12 mouse cellular contexts compared by ENCODE assay signal in genomic region chr9:53750899-53751298, GRCm38 (mm10). TPM values are rescaled to one million over a fixed set of nuclear protein-coding genes. Genes with fewer than 3 reads are reported as not detected.
DNase-seq lines count a peak whose midpoint lies in the region; ATAC-seq and TF ChIP-seq lines count a peak whose summit lies in the region.
"Had no signal": no experiment of that assay in that cellular context is flagged by ENCODE, and none has a peak within 500 bp of the region (broad histone marks: within the 10 kb centered on the region; RNA-seq: fewer than 3 reads in every experiment).

No protein-coding gene starts in this region.

- DNase-seq in 3T3-L1 (ENCODE audit: low read depth, low spot score) (peak; percentile 18), CH12.LX (ENCODE audit: extremely low read depth) (peak; percentile 27)
- no peak for DNase-seq in kidney, postnatal 25 days
- no peak for DNase-seq in cerebellum, postnatal 14 days
- DNase-seq: gastrocnemius, postnatal 36 days; right cerebral cortex, adult 18-20 months had no signal

- 44% methylated on average over 5 of the region's 5 CpGs for WGBS in intestine, postnatal 0 days
- WGBS in intestine, embryonic 16.5 days: 50% methylated on average over 5 of the region's 5 CpGs

- in situ Hi-C loops in CH12.LX (cut with MboI; ENCODE audit: low pct_ligation_motif_present, low pct_unique_long_range_greater_than_20kb, low sequenced_read_pairs): no loop called here

- H3K9me3 ChIP-seq in intestine, postnatal 0 days (ENCODE audit: control insufficient read depth): no peaks in the 10 kb centered on the region
- no peaks in the 10 kb centered on the region for H3K9me3 ChIP-seq in intestine, embryonic 16.5 days (ENCODE audit: control insufficient read depth, low read length)
- H3K9me3 ChIP-seq in CH12.LX (replicated peaks; ENCODE audit: low read length): no peaks in the 10 kb centered on the region
- H3K9me3 ChIP-seq: lung, embryonic 15.5 days had no signal

- no peaks in the 10 kb centered on the region for H3K36me3 ChIP-seq in intestine, postnatal 0 days (ENCODE audit: control insufficient read depth, insufficient read depth)
- H3K36me3 ChIP-seq in intestine, embryonic 16.5 days (ENCODE audit: control insufficient read depth, insufficient read depth, low read length): no peaks in the 10 kb centered on the region
- H3K36me3 ChIP-seq in CH12.LX (replicated peaks in 1 of 2; ENCODE audit: control insufficient read depth in 1 of 2, insufficient read depth in 1 of 2, low read length in 1 of 2): no peaks in the 10 kb centered on the region
- H3K36me3 ChIP-seq: lung, embryonic 15.5 days had no signal

- no peaks in the 10 kb centered on the region for H3K4me1 ChIP-seq in intestine, postnatal 0 days (replicated peaks; ENCODE audit: control insufficient read depth, insufficient read depth, low read length)
- H3K4me1 ChIP-seq in intestine, embryonic 16.5 days (ENCODE audit: control insufficient read depth, insufficient read depth, low read length): no peaks in the 10 kb centered on the region
- no peaks in the 10 kb centered on the region for H3K4me1 ChIP-seq in CH12.LX (ENCODE audit: control insufficient read depth in 1 of 2, insufficient read depth in 2 of 2)
- H3K4me1 ChIP-seq: lung, embryonic 15.5 days had no signal

- ATAC-seq in intestine, postnatal 0 days: no peak
- no peak for ATAC-seq in intestine, embryonic 16.5 days
- peak; percentile 35; the same call in 1 of the 2 replicates for ATAC-seq in granulocyte monocyte progenitor cell, adult 5-6 weeks (replicated peaks; ENCODE audit: poor library complexity, severe bottlenecking)
- ATAC-seq in erythroblast, adult 5-6 weeks (replicated peaks; ENCODE audit: low FRiP score, poor library complexity, severe bottlenecking): no peak

- peak; percentile 60 for TF ChIP-seq CTCF in intestine, postnatal 0 days (IDR thresholded peaks at IDR 0.05; ENCODE audit: low read depth)
- peak in 1 of 2 experiments; percentile 65; a peak in 2 of 4 replicates for TF ChIP-seq CTCF in CH12.LX (conservative IDR thresholded peaks at IDR 0.05 in 1 of 2, IDR thresholded peaks at IDR 0.05 in 1 of 2; ENCODE audit: low read depth in 2 of 2, low read length in 2 of 2)

- H3K79me2 ChIP-seq in CH12.LX (replicated peaks; ENCODE audit: control insufficient read depth, extremely low read depth, insufficient read depth, poor library complexity, severe bottlenecking): no peaks in the 10 kb centered on the region

- TF ChIP-seq EP300 in CH12.LX (IDR thresholded peaks at IDR 0.05; ENCODE audit: low read length): no peak

- TF ChIP-seq POLR2A in CH12.LX (IDR thresholded peaks at IDR 0.05; ENCODE audit: low read depth, low read length): no peak

- H3K27me3 ChIP-seq in intestine, postnatal 0 days (replicated peaks; ENCODE audit: control insufficient read depth, insufficient read depth, low read length): no peaks in the 10 kb centered on the region
- H3K27me3 ChIP-seq in intestine, embryonic 16.5 days (replicated peaks; ENCODE audit: control insufficient read depth, insufficient read depth, low read length): no peaks in the 10 kb centered on the region
- no peaks in the 10 kb centered on the region for H3K27me3 ChIP-seq in CH12.LX (replicated peaks)

- H3K9ac ChIP-seq in intestine, postnatal 0 days (ENCODE audit: low read depth, low read length): no peak overlapping the region
- no peak overlapping the region for H3K9ac ChIP-seq in intestine, embryonic 16.5 days (ENCODE audit: low read depth, low read length)
- no peak overlapping the region for H3K9ac ChIP-seq in CH12.LX (ENCODE audit: insufficient read depth, low read depth)
- H3K9ac ChIP-seq: lung, embryonic 15.5 days had no signal

- no peak overlapping the region for H3K4me3 ChIP-seq in intestine, postnatal 0 days (ENCODE audit: low read depth, low read length)
- no peak overlapping the region for H3K4me3 ChIP-seq in intestine, embryonic 16.5 days (ENCODE audit: low read length)
- H3K4me3 ChIP-seq in CH12.LX (replicated peaks in 1 of 3; ENCODE audit: low read depth in 2 of 3, low read length in 2 of 3, poor library complexity in 1 of 3): no peak overlapping the region
- H3K4me3 ChIP-seq: lung, embryonic 15.5 days; myocyte had no signal

- no peak overlapping the region for H3K27ac ChIP-seq in intestine, postnatal 0 days (ENCODE audit: low read depth, low read length)
- no peak overlapping the region for H3K27ac ChIP-seq in intestine, embryonic 16.5 days (ENCODE audit: low read length)
- no peak overlapping the region for H3K27ac ChIP-seq in CH12.LX (ENCODE audit: insufficient read depth, low read depth)
- H3K27ac ChIP-seq: lung, embryonic 15.5 days had no signal

- peak; percentile 65 for TF ChIP-seq RAD21 in CH12.LX (IDR thresholded peaks at IDR 0.05; ENCODE audit: low read depth, low read length)

- dilution Hi-C loops in CH12.LX (cut with MboI; ENCODE audit: extremely low pct_ligation_motif_present, extremely low pct_unique_long_range_greater_than_20kb, low sequenced_read_pairs): no loop called here

- H3K4me2 ChIP-seq in intestine, postnatal 0 days (replicated peaks; ENCODE audit: low read depth): no peak overlapping the region
- no peak overlapping the region for H3K4me2 ChIP-seq in intestine, embryonic 16.5 days (ENCODE audit: low read depth, low read length)
- H3K4me2 ChIP-seq in CH12.LX (ENCODE audit: insufficient read depth, low read depth, poor library complexity, severe bottlenecking): no peak overlapping the region
- H3K4me2 ChIP-seq: lung, embryonic 15.5 days had no signal

TF ChIP-seq in CH12.LX, 34 proteins besides CTCF, POLR2A, EP300 and RAD21:
- TF ChIP-seq SMC3 (IDR thresholded peaks at IDR 0.05; ENCODE audit: low read depth, low read length): peak; percentile 46; the same call in 1 of the 2 replicates
- TF ChIP-seq MEF2A (IDR thresholded peaks at IDR 0.05; ENCODE audit: borderline replicate concordance, low read depth, low read length): no peak
- no peak for TF ChIP-seq RCOR1 (conservative IDR thresholded peaks at IDR 0.05; ENCODE audit: low read depth, low read length)

RNA-seq across cellular contexts. Expression of gene Slc35f2, which starts 20.4 kb away (rescaled TPM):
- 32.9 and 33.1 TPM in 2 replicates for polyA plus RNA-seq in intestine, postnatal 0 days (2015; fragmentation: Nextera tagmentation; extraction: Ambion mirVana)
- polyA plus RNA-seq in intestine, embryonic 16.5 days (2015; fragmentation: Nextera tagmentation; extraction: Ambion mirVana): 28.0 and 28.8 TPM in 2 replicates
- total RNA-seq in CH12.LX (2012; rRNA removed) (3.1 and 3.4 TPM in 2 replicates), CH12.LX (2014; rRNA removed) (0.13 and 0.14 TPM in 2 replicates)
- polyA plus RNA-seq in CH12.LX (2012; ENCODE audit: insufficient read length, low read depth): 0.25 and 0.47 TPM in 2 replicates
- total RNA-seq in granulocyte monocyte progenitor cell, adult 5-6 weeks (2014; fragmentation: Nextera tagmentation): 0.60 and 1.9 TPM in 2 replicates
- 0.88 and 1.2 TPM in 2 replicates for total RNA-seq in granulocyte monocyte progenitor cell, adult 5-6 weeks (2017)
- total RNA-seq in erythroblast, adult 5-6 weeks (2015; ENCODE audit: low replicate concordance): not detected in 2 replicates
- total RNA-seq in erythroblast, adult 5-6 weeks (2017; ENCODE audit: low replicate concordance): not detected in 2 replicates
- total RNA-seq: gastrocnemius, postnatal 36 days had no signal

RNA-seq across cellular contexts. Expression of gene Rab39, which starts 44.9 kb away (rescaled TPM):
- 0.25 and 0.33 TPM in 2 replicates for polyA plus RNA-seq in intestine, postnatal 0 days (2015; fragmentation: Nextera tagmentation; extraction: Ambion mirVana)
- 0.40 and 0.43 TPM in 2 replicates for polyA plus RNA-seq in intestine, embryonic 16.5 days (2015; fragmentation: Nextera tagmentation; extraction: Ambion mirVana)
- total RNA-seq in CH12.LX (2012; rRNA removed) (2.1 and 2.4 TPM in 2 replicates), CH12.LX (2014; rRNA removed) (2.7 and 2.8 TPM in 2 replicates)
- polyA plus RNA-seq in CH12.LX (2012; ENCODE audit: insufficient read length, low read depth): 0.91 and 1.00 TPM in 2 replicates
- total RNA-seq in granulocyte monocyte progenitor cell, adult 5-6 weeks (2014; fragmentation: Nextera tagmentation): 0.82 TPM in 1 of 2 replicates, not detected in the other
- total RNA-seq in granulocyte monocyte progenitor cell, adult 5-6 weeks (2017): 0.47 TPM in 1 of 2 replicates, not detected in the other
- 1.3 TPM in 1 of 2 replicates, not detected in the other for total RNA-seq in erythroblast, adult 5-6 weeks (2015; ENCODE audit: low replicate concordance)
- total RNA-seq in erythroblast, adult 5-6 weeks (2017; ENCODE audit: low replicate concordance): 0.77 TPM in 1 of 2 replicates, not detected in the other
- total RNA-seq: gastrocnemius, postnatal 36 days had no signal
- polyA plus RNA-seq: myocyte had no signal

Comparison
In these comparisons a context has a peak if more than half of its experiments do, and no peak if none do; other contexts are left out.
1. DNase-seq: peak in 3T3-L1 (single experiment) and CH12.LX (single experiment); none in kidney, postnatal 25 days (0 of 2) and cerebellum, postnatal 14 days (0 of 2).